Mouse (Mus musculus): ENCODE measurements around the gene Irf2.

The Irf2 gene

DNA sequence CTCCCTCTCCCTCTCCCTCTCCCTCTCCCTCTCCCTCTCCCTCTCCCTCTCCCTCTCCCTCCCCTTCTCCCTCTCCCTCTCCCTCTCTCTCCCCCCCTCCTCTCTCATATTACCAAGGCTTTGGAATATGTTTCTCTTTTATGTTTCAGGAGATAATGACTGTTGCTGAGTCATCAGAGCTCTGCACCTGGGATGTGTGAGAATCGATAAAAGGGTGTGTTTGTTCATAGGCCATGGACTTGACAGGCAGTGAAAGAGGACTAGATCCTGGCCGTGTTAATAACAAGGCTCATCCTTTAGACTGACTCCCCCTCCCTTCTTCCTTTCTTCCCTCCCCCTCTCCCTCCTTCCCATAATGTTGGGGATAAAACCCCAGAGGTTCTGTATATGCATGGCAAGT, 19.1 kb downstream of the Irf2 start:
- no peak for DNase-seq

DNA sequence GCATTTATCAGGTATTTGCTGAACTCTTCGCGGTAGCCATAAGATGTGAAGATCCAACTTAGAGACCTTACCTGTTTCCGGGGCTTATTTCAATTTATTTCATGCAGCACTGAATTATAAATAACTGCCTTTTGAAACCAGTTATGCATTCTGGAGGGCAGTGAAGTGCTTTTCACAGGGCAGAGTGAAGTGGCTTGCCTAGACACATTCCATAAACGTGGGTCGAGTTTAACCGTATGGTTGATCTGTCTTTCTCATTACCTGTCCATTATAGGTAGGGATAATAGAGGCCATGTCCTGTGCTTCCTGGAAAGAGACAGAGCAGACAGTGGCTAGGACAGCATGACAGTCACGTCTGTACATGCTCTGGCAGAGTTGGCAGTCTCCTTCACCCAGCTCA, 20.0 kb downstream of the Irf2 start:
- no peak for DNase-seq

DNA sequence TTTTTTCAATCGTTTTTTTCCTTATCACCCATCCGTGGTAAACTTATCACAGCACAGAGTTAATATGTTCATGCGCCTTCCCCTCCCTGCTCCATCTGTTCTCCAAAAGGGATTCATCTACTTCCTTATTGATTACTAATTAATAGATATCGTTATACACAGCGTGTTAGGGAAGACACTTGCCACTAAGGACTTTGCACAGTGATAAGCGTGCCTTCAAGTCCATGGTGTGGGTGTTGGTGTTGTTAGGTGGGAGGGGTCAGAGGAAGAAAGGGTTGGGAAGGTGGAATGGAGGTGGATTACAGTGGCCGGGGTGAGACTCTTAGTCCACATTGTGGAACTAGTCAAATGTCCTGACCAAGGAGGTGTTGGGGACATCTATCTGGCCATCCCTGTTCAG, 21.2 kb downstream of the Irf2 start:
- DNase-seq = no peak

DNA sequence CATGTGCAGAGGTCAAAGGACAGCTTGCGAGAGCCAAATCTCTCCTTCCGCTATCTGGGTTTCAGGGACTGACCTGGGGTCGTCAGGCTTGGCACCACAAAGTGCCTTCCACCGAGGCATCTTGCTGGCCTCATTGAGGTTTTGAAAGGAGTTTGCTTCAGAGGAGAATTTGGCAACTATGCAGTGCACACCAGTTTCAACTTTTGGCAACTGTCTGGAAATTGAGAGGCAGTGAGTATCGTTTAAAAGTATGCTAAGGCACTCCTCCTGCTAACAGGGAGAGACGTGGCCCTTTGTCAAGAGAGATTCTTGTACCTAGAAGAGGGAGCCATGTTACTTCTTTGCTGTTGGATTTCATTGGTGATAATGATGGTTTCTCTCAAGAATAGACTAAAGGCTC, 21.9 kb downstream of the Irf2 start:
- no peak for DNase-seq

DNA sequence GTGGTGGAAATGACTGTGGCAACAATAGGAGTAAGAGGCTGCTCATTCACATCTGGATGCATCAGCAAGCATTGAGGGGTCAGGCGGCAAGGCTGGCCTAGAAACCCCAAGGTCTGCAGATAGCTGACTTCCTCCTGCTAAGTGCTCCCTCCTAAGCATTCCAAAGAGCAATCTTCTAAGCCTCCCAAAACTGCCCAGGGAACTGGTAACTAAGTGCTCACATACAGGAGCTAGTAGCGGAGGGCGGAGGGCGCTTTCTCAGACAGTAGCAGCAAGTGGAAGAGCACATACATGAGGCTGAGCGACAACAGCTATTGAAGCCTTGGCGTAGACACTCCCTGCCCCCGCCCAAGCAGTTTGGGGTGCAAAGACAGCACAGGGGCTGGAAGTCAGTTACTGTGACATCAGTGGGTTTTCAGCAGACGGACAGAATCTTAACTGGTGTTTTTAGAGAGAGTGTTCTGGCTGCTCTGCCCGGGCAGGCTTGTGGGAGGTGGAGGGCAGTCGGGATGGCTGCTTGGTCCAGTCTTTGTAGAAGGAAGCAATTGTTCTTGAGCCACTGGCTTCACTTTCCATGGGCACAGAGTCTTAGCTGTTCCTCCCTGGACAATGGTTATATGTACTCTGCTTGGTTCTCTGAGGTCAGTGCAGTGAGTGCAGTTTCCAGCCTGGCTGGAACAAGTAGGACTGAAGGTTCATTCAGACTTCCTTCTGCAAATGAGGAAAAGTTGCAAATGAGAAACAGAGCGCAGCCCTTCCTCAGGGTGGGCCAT, 30.1 kb downstream of the Irf2 start:
- peak; percentile 37 for DNase-seq

DNA sequence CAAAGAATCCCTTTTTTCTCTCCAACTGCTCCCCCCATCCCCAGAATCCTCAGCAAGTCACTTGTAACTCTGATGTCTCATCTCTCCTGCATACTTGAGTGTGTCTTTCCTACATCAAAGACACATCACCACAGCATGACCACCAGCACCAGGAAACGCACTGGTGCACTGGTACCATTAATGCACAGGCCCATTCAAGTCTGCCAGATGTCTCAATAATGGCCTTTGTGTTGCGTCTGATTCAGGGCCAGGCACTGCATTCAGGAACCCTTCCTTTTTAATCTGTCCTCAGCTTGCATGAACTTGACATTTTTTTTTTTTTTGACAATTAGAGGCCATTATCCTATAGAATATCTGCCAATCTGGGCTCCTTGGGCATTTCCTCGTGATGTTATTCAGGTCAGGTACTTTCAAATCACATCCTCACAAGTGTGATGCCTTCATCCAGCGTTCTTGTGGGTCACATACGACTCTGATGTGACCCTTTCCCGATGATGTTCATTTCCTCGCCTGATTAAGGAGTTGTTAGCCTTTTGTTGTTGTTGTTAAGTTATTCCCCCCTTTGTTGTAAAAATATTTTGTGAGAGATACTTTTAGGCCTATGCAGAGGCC, 31.5 kb downstream of the Irf2 start:
- no peak for DNase-seq

DNA sequence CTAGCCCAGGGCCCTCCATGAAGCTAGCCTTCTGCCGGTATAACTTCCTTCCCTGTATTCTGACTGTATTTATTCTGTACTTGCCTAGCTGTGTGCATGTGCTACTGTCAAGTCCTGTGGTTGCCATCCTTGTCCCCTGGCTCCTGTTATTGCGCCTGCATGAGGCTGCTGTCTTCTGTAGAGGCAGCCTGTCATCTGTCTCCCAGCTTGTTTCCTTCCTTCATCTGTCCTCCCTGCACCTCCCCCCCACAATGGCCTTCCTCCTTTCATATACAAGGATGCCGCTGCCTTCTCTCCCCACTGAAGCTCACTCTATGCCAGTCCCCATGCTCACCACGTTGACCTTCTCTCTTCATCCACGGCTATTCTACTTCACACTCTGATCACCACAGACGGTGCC, 33.3 kb downstream of the Irf2 start:
- no peak for DNase-seq

DNA sequence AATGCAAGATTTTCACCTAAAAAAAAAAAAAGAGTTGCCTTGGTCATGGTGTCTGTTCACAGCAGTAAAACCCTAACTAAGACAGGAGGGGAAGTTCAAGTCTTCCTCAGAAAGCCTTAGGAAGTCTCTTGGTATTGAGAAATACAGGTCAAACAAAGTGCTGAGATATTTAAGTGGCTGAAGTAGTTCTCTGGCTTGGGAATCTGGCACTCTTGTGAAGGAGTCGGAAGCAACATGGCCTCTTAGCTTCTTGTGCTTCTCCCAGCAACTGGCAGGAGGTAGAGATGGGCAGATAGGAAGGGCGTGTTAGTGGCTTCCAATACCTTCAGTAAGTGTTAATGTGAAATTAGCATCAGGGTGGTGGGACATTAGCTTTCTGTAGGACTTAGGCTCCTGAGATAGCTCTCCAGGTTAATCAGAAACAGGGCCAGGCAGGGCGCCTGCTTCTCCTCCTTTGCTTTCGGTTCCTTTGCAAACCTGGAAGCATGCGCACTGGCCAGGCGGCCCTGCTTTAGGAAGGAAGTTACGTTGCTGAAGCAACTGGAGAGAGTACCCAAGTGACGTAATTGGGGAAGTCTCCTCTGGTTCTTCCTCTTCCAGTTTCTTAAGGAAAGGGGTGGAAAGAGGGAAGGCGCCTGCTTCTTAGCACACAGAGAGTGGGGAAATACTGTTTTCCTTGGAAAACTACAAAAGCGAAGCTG, 38.4 kb downstream of the Irf2 start:
- no peak for DNase-seq

DNA sequence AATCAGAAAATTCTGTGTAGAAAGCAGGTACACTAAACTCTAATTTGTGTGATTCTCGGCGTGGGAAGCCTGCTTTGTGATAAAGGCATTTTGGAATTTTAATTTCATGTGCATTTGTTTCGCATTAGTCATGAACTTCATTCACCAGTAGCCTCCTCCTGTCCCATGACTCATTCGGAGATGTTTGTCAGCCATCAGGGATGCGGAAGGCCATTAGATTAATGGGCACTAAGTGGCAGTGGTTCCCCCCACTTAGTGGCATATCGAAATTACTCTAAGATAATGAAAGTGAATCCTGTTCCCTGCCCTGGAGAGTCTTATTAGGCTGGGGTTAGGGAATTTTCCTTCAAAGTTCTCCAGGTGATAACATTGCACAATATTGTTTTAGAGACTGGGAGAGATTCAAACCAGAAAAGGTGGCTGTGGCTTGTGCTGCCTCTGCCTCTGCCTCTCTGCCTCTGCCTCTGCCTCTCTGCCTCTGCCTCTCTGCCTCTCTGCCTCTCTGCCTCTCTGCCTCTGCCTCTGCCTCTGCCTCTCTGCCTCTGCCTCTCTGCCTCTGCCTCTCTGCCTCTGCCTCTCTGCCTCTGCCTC, 41.6 kb downstream of the Irf2 start:
- DNase-seq = no peak

DNA sequence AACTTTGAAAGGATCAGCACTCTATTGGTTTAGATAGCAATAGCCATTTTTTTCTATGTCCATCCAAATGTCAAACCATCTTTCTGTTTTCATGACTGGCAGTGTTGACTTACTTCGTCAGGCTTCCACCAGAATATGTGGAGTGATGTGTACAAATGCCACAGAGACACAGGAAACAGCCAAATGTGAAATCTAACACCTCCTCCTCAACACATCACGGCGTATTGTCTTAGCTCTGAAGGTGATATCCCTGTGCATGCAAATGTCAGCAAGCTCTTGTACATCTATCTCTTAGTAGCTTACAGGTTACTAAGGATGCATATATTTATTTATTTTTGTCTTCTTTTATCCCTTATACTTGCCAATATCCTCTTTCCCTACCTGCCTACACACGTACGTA, 42.7 kb downstream of the Irf2 start:
- DNase-seq = no peak

DNA sequence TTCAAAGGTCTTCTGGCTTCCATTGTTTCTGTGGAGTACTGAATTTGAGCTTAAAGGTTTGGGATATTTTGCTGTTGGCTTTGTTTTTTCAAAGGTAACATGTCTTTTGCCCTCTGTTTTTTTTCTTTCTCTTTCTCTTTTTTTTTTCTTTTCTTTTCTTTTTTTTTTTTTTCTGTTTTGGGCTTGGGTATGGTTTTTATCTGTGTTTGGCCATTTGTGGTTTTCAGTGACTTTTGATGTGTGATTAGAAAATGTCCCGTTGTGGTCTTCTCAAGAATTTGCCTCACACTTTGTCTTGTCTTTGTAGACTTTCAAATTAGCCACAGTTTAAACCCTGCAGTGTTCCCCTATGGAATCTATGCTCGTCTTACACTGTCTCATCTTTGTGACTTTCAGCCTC, 45.5 kb downstream of the Irf2 start:
- DNase-seq = no peak

DNA sequence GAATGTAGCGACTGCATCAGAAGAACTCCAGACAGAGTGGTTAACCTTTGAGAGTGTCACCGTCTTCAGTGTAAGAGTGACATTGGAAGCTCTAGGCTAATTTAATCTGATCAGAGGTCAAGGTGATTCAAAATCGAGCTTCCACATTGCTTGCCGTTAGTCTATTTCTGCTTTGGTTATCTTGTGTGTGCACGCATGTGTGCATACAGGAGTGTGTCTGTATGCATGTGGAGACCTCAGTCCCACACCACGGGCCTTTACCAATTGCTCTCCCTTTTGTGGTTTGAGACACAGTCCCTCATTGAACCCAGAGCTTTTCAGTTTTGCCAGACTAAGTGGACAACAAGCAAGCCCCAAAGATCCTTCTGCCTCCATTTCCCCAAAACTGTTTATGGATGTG, 46.4 kb downstream of the Irf2 start:
- DNase-seq = no peak

DNA sequence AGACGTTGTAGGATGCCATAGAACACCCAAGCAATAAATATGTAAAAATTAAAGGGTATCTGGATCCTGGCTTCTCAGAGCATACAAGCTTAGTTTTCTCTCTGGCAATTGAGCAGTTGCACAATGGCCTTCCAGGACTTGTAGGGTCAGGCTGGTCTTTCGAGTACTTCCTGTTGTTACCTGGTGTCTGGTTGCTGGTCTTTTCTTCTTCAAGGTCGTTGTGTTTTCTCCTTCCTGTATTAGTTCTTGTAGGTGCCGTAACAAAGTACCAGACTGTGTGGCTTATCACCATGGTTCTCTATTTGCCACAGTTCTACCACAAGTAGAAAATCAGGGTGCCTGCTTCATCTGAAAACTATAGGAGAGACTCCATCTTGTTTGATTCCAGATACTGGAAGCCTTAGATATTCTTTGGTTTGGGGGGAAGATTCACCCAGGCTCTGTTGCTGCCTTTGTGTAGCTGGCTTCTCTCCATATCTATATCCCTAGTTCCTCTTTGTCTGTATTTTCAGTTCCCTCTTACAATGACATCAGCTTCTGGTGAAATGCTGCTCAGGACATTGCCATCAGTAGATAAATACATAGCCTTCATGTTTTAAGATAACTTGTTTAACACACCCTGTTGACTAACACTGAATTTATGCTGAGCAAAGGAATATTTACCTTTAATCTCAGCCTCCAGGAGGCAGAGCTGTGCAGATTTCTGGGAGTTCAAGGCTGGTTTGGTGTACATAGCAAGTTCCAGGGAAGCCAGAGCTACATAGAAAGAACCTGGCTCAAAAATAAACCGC, 49.8 kb downstream of the Irf2 start:
- no peak for DNase-seq

DNA sequence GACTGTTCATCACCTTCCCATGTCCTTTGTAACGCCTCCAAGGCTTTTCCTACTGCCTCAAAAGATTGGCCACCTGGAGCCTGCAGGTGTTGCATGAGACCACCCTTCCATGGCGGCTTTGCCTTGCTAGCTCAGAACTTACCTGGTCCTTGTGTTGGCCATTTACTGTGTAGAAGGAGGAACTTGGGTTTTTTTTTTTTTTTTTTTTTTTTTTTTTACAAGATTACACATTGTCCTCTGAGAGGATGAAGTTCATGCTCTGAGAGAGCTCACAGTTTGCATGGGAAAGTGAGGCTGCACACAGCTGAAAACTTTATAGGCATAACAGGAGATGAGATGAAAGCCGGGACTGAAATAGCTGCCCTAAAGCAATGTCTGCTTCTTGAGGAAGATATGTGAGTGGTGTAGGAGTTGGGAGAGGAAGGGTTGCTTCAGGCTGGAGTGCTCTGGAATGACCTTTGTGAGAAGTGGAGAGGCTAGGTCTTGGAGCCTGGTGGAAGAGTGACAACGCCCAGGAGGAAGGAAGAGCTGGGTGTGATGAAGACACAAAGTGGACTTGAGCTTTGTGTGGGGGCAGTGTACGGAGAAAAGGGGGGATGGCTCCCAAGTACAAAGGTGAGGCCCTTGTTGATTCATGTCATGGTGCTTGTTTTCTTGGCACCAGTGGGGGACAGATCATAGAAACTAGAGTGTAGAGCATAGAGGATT, 52.3 kb downstream of the Irf2 start:
- no peak for DNase-seq

DNA sequence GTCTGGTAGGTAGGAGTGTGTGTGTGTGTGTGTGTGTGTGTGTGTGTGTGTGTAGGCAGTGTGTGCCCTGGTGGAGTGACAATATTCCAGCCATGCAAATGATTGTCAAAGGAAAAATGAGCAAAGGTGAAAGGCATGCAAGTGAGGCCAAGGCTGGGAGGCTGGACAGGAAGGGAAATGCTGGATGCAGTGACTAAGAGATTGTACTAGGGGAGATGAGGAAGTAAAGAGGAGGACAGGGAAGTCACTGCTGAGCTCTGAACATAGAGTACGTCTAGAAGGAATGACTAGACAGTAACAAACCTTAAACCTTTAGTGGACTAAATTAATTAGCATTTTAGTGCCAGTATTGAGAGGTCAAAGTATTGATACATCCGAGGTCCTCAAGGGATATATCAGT, 53.1 kb downstream of the Irf2 start:
- no peak for DNase-seq

DNA sequence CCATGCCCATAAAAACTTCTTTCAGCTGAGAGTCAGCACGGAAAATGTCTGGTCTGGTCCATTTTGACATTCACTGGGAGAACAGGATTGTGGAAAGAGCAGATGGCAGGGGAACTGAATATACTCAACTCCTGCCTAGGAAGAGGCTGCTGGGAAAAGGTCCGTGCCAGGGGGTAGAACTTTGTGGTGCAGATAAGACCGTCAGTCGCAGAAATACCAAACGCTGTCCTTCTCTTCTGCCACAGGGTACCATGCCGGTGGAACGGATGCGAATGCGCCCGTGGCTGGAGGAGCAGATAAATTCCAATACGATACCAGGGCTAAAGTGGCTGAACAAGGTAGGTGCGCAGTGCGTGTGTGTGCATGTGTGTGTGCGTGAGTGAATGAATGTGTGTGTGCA, 53.7 kb downstream of the Irf2 start:
- no peak for DNase-seq

DNA sequence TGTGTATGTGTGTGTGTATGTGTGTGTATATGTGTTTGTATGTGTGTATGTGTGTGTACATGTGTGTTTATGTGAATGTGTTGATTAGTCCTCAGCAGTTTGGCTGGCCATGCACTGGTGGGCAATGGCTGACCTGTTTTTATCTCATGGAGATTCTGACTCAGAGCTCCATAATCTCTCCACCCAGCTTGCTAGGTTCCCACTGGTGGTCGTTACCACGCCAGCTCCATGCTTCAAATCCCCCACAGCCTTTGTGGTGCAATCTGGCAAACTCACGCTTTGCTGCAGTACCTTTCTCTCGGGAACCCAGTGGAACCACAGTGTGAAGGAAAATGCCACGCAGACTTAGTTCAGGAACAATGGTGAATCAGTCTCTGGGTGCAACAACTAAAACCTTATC, 54.8 kb downstream of the Irf2 start:
- no peak for DNase-seq

DNA sequence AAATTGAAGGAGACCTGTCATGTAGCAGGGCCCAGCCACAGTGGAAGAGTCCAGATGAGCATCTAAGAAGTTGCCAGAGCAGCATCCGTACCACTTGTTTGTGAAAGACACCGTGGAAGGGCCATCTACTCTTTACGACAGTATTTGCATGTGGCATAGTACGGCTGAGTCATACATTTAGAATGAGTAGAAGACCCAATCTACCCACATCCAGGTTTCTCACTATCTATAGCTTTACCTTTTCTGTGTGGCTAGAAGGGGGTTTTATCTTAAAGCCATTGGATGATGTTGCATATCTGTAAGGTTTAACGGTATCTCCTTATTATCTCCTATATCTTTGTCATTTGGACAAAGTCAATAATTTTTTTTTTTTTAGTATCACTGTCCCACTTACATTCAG, 59.7 kb downstream of the Irf2 start:
- DNase-seq = no peak

DNA sequence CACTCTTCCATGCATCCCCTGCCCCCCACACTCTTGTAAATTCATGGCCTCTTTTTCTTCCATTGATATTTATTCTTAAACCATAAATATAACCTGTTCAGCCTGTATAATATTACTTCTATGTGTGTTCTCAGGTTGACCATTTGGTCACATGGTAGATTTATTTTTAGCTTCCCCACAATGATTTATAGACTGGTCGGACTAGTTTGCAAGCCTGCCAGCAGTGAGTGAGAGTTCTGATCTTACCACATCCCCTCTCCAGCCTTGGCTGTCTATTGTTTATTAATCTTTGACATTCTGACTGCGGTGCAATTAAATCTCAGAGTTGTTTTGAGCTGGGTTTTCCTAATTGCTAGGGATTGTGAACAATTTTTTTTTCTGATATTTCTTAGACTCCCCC, 60.2 kb downstream of the Irf2 start:
- no peak for DNase-seq

DNA sequence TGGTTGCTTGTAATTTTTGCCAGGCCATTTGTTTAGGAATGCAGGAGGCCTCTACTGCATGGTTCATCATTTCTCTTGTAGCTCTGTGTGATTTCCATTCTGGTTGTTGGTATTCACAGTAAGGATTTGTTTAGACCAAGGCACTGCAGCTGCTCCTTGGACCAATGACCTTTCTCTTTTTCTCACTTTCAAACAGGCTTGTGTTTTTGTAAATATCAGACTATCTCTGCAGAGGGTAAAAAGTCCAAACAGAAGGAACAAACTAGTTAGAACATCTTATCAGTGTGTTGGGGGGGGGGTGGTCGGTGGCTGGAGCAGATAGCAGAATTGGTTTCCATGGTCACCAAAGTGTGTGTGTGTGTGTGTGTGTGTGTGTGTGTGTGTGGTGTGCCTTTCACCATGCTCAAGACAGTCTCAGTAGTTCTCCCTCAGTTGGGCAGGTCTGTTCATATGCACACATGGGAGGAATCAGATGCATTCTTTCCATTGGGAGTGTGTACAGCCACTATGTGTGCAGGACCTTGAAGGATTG, 61.7 kb downstream of the Irf2 start:
- DNase-seq = no peak

DNA sequence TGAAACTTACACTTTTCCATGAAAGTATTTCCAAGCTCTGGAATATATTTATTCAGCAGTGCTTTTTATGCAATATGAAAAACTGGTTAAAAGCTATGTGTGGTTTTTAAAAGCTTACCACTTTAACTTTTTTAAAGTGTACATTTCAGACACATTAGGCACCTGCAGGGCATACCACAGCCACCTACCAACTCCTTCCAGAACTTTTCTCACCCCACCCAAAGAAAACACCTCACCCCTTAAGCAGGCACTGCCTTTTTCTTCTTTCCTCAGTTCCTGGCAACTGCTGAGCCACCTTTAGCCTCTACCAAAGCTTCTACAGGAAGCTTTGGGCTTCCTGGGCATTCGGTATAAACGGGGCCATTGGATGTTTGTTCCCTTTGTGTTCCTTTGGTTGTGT, 62.5 kb downstream of the Irf2 start:
- DNase-seq = no peak

DNA sequence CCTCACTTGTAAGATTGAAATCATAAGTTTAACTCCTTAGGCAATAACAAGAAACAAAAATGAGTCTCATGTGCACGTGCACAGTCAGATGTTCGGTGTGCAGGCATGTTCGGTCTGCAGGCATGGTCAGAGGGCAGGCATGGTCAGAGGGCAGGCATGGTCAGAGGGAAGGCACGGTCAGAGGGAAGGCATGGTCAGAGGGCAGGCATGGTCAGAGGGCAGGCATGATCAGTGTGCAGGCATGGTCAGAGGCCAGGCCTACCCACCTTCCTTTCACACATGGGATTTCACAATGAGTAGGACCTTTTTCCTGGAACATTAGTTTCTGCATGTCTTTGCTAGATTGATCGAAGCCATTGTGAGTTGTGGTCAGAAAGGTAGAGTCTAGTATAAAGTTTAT, 65.2 kb downstream of the Irf2 start:
- no peak for DNase-seq

All from cerebellum, adult 11-12 months (tissue).